Mouse (Mus musculus) MEL (cell line): ENCODE results near the gene Vcl. TPM values are rescaled to one million over a fixed set of nuclear protein-coding genes. Genes with fewer than 3 reads are reported as not detected.

Experiments
- DNase-seq: peaks from one replicate; pipeline ENCODE4 v3.0.0; 2011; ENCODE audit warnings: low read depth, low spot score
- H3K27ac ChIP-seq: 2 replicates; pipeline ENCODE4 v1.5.1; 2012; ENCODE audit warnings: low read depth, mild to moderate bottlenecking, control low read depth, low read length, moderate library complexity; ENCODE audit not compliant: control insufficient read depth
- H3K27me3 ChIP-seq, 2 experiments: fragments of 150-350 bp in 1 of 2; sonication (generic) in 1 of 2; 2 replicates each; pipeline ENCODE4 v1.6.1; 2012; ENCODE audit warnings: low read length in 2 of 2, mild to moderate bottlenecking in 2 of 2, improper control_type of control experiment in 1 of 2, moderate library complexity in 1 of 2; ENCODE audit not compliant: insufficient read depth in 2 of 2, control insufficient read depth in 1 of 2
- H3K36me3 ChIP-seq, 2 experiments: 2 replicates each; pipeline ENCODE4 v1.6.1; 2012 to 2014; ENCODE audit warnings: low read length in 2 of 2, improper control_type of control experiment in 1 of 2, inconsistent platforms in 1 of 2, mild to moderate bottlenecking in 1 of 2; ENCODE audit not compliant: insufficient read depth in 2 of 2, control insufficient read depth in 1 of 2
- H3K4me1 ChIP-seq, 2 experiments: fragments of 150-350 bp in 1 of 2; sonication (generic) in 1 of 2; 2 replicates each; pipeline ENCODE4 v1.6.1; 2012; ENCODE audit warnings: low read length in 2 of 2, improper control_type of control experiment in 1 of 2, mild to moderate bottlenecking in 1 of 2; ENCODE audit not compliant: insufficient read depth in 2 of 2, control insufficient read depth in 1 of 2
- H3K4me3 ChIP-seq, 2 experiments: fragments of 150-350 bp in 1 of 2; sonication (generic) in 1 of 2; 2 replicates each; pipeline ENCODE4 v1.5.1; 2012; ENCODE audit warnings: low read depth in 2 of 2, low read length in 2 of 2, mild to moderate bottlenecking in 2 of 2, moderate library complexity in 2 of 2, control low read depth in 1 of 2, improper control_type of control experiment in 1 of 2; ENCODE audit not compliant: control insufficient read depth in 1 of 2, insufficient read depth in 1 of 2
- H3K79me2 ChIP-seq: 2 replicates; pipeline ENCODE4 v1.6.1; 2012; ENCODE audit warnings: mild to moderate bottlenecking, low read length, moderate library complexity; ENCODE audit not compliant: control insufficient read depth, poor library complexity, insufficient read depth
- H3K9ac ChIP-seq: 2 replicates; pipeline ENCODE4 v1.6.1; 2012; ENCODE audit warnings: low read depth, mild to moderate bottlenecking, control low read depth, low read length, moderate library complexity; ENCODE audit not compliant: control insufficient read depth, poor library complexity, severe bottlenecking
- H3K9me3 ChIP-seq: fragments of 150-350 bp; sonication (generic); replicated peaks from 2 replicates; pipeline ENCODE4 v1.6.1; 2012; ENCODE audit warnings: mild to moderate bottlenecking, low read length, improper control_type of control experiment, moderate library complexity; ENCODE audit not compliant: insufficient read depth
- BHLHE40 ChIP-seq: IDR thresholded peaks from 2 replicates; pipeline ENCODE4 v1.6.1; 2012; ENCODE audit warnings: low read depth, mild to moderate bottlenecking, inconsistent platforms, low read length, improper control_type of control experiment, borderline replicate concordance
- CTCF ChIP-seq, 3 experiments: IDR thresholded peaks in 2 of 3; conservative IDR thresholded peaks in 1 of 3; 2 replicates each; pipeline ENCODE4 v1.5.1; 2011 to 2012; ENCODE audit warnings: low read length in 3 of 3, low read depth in 2 of 3, mild to moderate bottlenecking in 2 of 3, improper control_type of control experiment in 1 of 3, inconsistent platforms in 1 of 3, mixed read lengths in 1 of 3, moderate library complexity in 1 of 3; ENCODE audit not compliant: control insufficient read depth in 1 of 3, insufficient read depth in 1 of 3, poor library complexity in 1 of 3, severe bottlenecking in 1 of 3
- EP300 ChIP-seq, 2 experiments: IDR thresholded peaks; 2 replicates each; pipeline ENCODE4 v1.6.1; 2011; ENCODE audit warnings: improper control_type of control experiment in 2 of 2, low read length in 2 of 2, low read depth in 1 of 2, mild to moderate bottlenecking in 1 of 2
- ETS1 ChIP-seq: IDR thresholded peaks from 2 replicates; pipeline ENCODE4 v1.6.1; 2012; ENCODE audit warnings: low read depth, mild to moderate bottlenecking, inconsistent platforms, low read length, improper control_type of control experiment, moderate library complexity
- GABPA ChIP-seq: IDR thresholded peaks from 2 replicates; pipeline ENCODE4 v1.6.1; 2012; ENCODE audit warnings: low read depth, mild to moderate bottlenecking, inconsistent platforms, low read length, improper control_type of control experiment, moderate library complexity
- GATA1 ChIP-seq: IDR thresholded peaks from 2 replicates; pipeline ENCODE4 v1.6.1; 2011; ENCODE audit warnings: low read depth, low read length, improper control_type of control experiment
- HCFC1 ChIP-seq: IDR thresholded peaks from 2 replicates; pipeline ENCODE4 v1.6.1; 2012; ENCODE audit warnings: low read depth, mild to moderate bottlenecking, inconsistent platforms, low read length, improper control_type of control experiment, moderate library complexity
- JUND ChIP-seq: IDR thresholded peaks from 2 replicates; pipeline ENCODE4 v1.6.1; 2011; ENCODE audit warnings: low read depth, mild to moderate bottlenecking, improper control_type of control experiment, low read length
- MAFK ChIP-seq: IDR thresholded peaks from 2 replicates; pipeline ENCODE4 v1.6.1; 2011; ENCODE audit warnings: low read depth, mild to moderate bottlenecking, low read length, improper control_type of control experiment, borderline replicate concordance
- MEF2A ChIP-seq: IDR thresholded peaks from 2 replicates; pipeline ENCODE4 v1.6.1; 2014; ENCODE audit warnings: low read depth, mild to moderate bottlenecking, inconsistent platforms, low read length, improper control_type of control experiment; ENCODE audit not compliant: poor library complexity, insufficient replicate concordance, severe bottlenecking; ENCODE audit errors: extremely low read depth
- MXI1 ChIP-seq: IDR thresholded peaks from 2 replicates; pipeline ENCODE4 v1.6.1; 2011; ENCODE audit warnings: mild to moderate bottlenecking, low read depth, low read length, improper control_type of control experiment
- MYB ChIP-seq: IDR thresholded peaks from 2 replicates; pipeline ENCODE4 v1.6.1; 2011; ENCODE audit warnings: mild to moderate bottlenecking, low read depth, low read length, improper control_type of control experiment
- MYC ChIP-seq: IDR thresholded peaks from 2 replicates; pipeline ENCODE4 v1.6.1; 2011; ENCODE audit warnings: low read depth, mild to moderate bottlenecking, low read length, improper control_type of control experiment, moderate library complexity
- NELFE ChIP-seq: IDR thresholded peaks from 2 replicates; pipeline ENCODE4 v1.6.1; 2011; ENCODE audit warnings: low read depth, low read length, improper control_type of control experiment
- NRF1 ChIP-seq: IDR thresholded peaks from 2 replicates; pipeline ENCODE4 v1.6.1; 2014; ENCODE audit warnings: low read depth, mild to moderate bottlenecking, inconsistent platforms, low read length, improper control_type of control experiment, moderate library complexity; ENCODE audit not compliant: poor library complexity, insufficient read depth, severe bottlenecking
- POLR2A ChIP-seq, 2 experiments: IDR thresholded peaks; 2 replicates each; pipeline ENCODE4 v1.6.1; 2011 to 2012; ENCODE audit warnings: low read length in 2 of 2, mild to moderate bottlenecking in 2 of 2, control low read depth in 1 of 2, improper control_type of control experiment in 1 of 2, low read depth in 1 of 2, moderate library complexity in 1 of 2; ENCODE audit not compliant: control insufficient read depth in 1 of 2, insufficient read depth in 1 of 2, poor library complexity in 1 of 2
- POLR2AphosphoS2 ChIP-seq: IDR thresholded peaks from 2 replicates; pipeline ENCODE4 v1.6.1; 2011; ENCODE audit warnings: low read length, improper control_type of control experiment
- POLR2AphosphoS5 ChIP-seq: IDR thresholded peaks from 2 replicates; pipeline ENCODE4 v1.6.1; 2012; ENCODE audit warnings: low read depth, borderline replicate concordance, mild to moderate bottlenecking, inconsistent platforms, low read length, moderate library complexity, mixed read lengths
- RAD21 ChIP-seq: IDR thresholded peaks from 2 replicates; pipeline ENCODE4 v1.6.1; 2011; ENCODE audit warnings: mild to moderate bottlenecking, low read depth, low read length, improper control_type of control experiment
- RCOR1 ChIP-seq: IDR thresholded peaks from 2 replicates; pipeline ENCODE4 v1.6.1; 2012; ENCODE audit warnings: low read depth, mild to moderate bottlenecking, inconsistent platforms, low read length, improper control_type of control experiment
- SIN3A ChIP-seq: IDR thresholded peaks from 2 replicates; pipeline ENCODE4 v1.6.1; 2012; ENCODE audit warnings: low read length, improper control_type of control experiment, inconsistent platforms
- SMC3 ChIP-seq: IDR thresholded peaks from 2 replicates; pipeline ENCODE4 v1.6.1; 2011; ENCODE audit warnings: low read depth, low read length, improper control_type of control experiment
- TAL1 ChIP-seq: IDR thresholded peaks from 2 replicates; pipeline ENCODE4 v1.6.1; 2012; ENCODE audit warnings: mild to moderate bottlenecking, inconsistent platforms, low read length, moderate library complexity, mixed read lengths
- TCF12 ChIP-seq: IDR thresholded peaks from 2 replicates; pipeline ENCODE4 v1.6.1; 2014; ENCODE audit warnings: low read depth, mild to moderate bottlenecking, inconsistent platforms, low read length, improper control_type of control experiment, moderate library complexity
- UBTF ChIP-seq: IDR thresholded peaks from 2 replicates; pipeline ENCODE4 v1.6.1; 2012; ENCODE audit warnings: low read depth, mild to moderate bottlenecking, inconsistent platforms, low read length, improper control_type of control experiment, moderate library complexity, borderline replicate concordance; ENCODE audit not compliant: insufficient read depth
- USF2 ChIP-seq, 2 experiments: IDR thresholded peaks; 2 replicates each; pipeline ENCODE4 v1.6.1; 2011 to 2012; ENCODE audit warnings: improper control_type of control experiment in 2 of 2, low read length in 2 of 2, borderline replicate concordance in 1 of 2, inconsistent platforms in 1 of 2, low read depth in 1 of 2, mild to moderate bottlenecking in 1 of 2; ENCODE audit not compliant: insufficient read depth in 1 of 2
- ZC3H11A ChIP-seq: IDR thresholded peaks from 2 replicates; pipeline ENCODE4 v1.6.1; 2012; ENCODE audit warnings: low read depth, mild to moderate bottlenecking, inconsistent platforms, low read length, improper control_type of control experiment
- ZKSCAN1 ChIP-seq: IDR thresholded peaks from 2 replicates; pipeline ENCODE4 v1.6.1; 2012; ENCODE audit warnings: low read depth, mild to moderate bottlenecking, inconsistent platforms, low read length, improper control_type of control experiment, moderate library complexity
- ZMIZ1 ChIP-seq: IDR thresholded peaks from 2 replicates; pipeline ENCODE4 v1.6.1; 2012; ENCODE audit warnings: low read depth, mild to moderate bottlenecking, inconsistent platforms, low read length, improper control_type of control experiment, moderate library complexity
- polyA plus RNA-seq, 2 experiments: library from polyadenylated mRNA; stranded (reverse) in 1 of 2; unstranded in 1 of 2; fragments of >175 nt in 1 of 2; fragments of >200 nt in 1 of 2; gene quantifications; 2 replicates each; pipeline versions ENCODE4 v1.2.1 to v1.2.4; 2012; ENCODE audit warnings: low replicate concordance in 2 of 2, low read depth in 1 of 2; ENCODE audit not compliant: insufficient read length in 2 of 2, insufficient read depth in 1 of 2, missing spikeins in 1 of 2
- total RNA-seq: library from RNA; depleted of rRNA; stranded (reverse); fragments of 300-350 nt; gene quantifications from 2 replicates; pipeline ENCODE4 v1.2.3, GENCODE M21; 2012

Vcl gene
- total and polyA plus RNA-seq, 3 experiments, result 11.7 to 30.3 TPM; not detected in 1

DNA sequence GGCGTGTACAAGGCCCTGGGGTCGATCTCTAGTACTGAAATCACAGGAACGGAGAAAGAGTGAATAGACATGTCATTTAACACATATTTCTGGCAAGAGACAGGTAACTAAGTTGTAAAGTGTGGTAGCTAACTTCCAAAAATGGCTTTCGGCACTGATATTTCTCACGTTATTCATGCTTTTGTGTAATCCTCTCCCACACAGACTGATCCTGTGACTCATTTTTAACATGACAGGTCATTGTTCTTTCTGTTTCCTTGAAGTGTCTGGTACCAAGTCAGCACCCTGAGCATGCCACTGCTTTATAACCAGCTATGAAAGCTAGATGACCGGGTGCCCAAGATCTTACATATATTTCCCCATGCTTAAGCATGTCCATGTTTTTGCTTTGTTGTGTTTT is 26.1 kb upstream of the Vcl start:
- no peaks in the 10 kb centered on the region for H3K79me2 ChIP-seq
- no peak overlapping the region for H3K27ac ChIP-seq
- H3K9me3 ChIP-seq, result no peaks in the 10 kb centered on the region
- no peaks in the 10 kb centered on the region for H3K4me1 ChIP-seq
- no peak for TF ChIP-seq ZC3H11A
- TF ChIP-seq POLR2AphosphoS5, result no peak
- no peak for TF ChIP-seq MYB
- TF ChIP-seq EP300 (IDR thresholded peaks at IDR 0.05; ENCODE audit: low read depth in 1 of 2, low read length in 2 of 2), result no peak
- no peak for TF ChIP-seq TCF12
- no peaks in the 10 kb centered on the region for H3K36me3 ChIP-seq
- H3K4me3 ChIP-seq, result no peak overlapping the region
- H3K27me3 ChIP-seq, result peaks cover 0 to 4% of the 10 kb centered on the region in 2 experiments; a peak in 1 of 4 replicates
- H3K9ac ChIP-seq, result no peak overlapping the region
- no peak for DNase-seq

DNA sequence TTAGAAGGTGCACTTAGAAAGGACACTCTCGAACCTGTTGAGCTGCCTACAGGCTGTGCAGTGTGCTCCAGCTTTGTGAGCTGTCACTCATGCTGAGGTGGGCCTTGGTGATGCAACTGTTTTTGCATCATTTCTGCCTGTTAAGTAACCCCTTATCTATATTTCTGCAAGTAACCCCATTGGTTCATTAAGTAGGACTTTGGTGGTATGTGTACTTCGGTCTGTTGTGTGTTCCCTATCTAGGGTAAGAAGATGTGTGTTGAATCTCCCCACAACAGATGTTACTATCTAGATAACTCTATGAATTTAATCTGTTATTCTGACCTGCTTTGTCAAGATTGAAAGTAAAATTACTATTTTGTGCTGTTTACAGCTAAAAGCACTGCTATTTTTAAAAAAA is 17.4 kb upstream of the Vcl start:
- Histone ChIP-seq H3K9ac (peak overlapping the region; percentile 73), H3K4me3 (peak overlapping the region; percentile 32 to 43; a peak in 3 of 4 replicates), H3K27ac (peak overlapping the region; percentile 88), H3K79me2 (no peaks in the 10 kb centered on the region), H3K27me3 (no peaks in the 10 kb centered on the region), H3K9me3 (no peaks in the 10 kb centered on the region), H3K4me1 (peaks cover 13 to 34% of the 10 kb centered on the region in 2 experiments), H3K36me3 (peaks cover 0 to 37% of the 10 kb centered on the region in 2 experiments; a peak in 2 of 4 replicates)
- DNase-seq, result peak; percentile 88
- TF ChIP-seq NRF1 (no peak), ZMIZ1 (no peak), GATA1 (peak; percentile 92), USF2 (IDR thresholded peaks at IDR 0.05; ENCODE audit: borderline replicate concordance in 1 of 2, insufficient read depth in 1 of 2, low read depth in 1 of 2, low read length in 2 of 2) (no peak), RCOR1 (peak; percentile 91), UBTF (no peak), MAFK (no peak), ZC3H11A (no peak), MYC (no peak), MXI1 (no peak), ETS1 (peak; percentile 95), ZKSCAN1 (no peak), POLR2A (IDR thresholded peaks at IDR 0.05; ENCODE audit: control insufficient read depth in 1 of 2, insufficient read depth in 1 of 2, low read depth in 1 of 2, low read length in 2 of 2, poor library complexity in 1 of 2) (0 out of 4 replicates have a peak, but pooled peaks of 1 of the 2 experiments have one; percentile 23), CTCF (IDR thresholded peaks at IDR 0.05 in 2 of 3, conservative IDR thresholded peaks at IDR 0.05 in 1 of 3; ENCODE audit: control insufficient read depth in 1 of 3, insufficient read depth in 1 of 3, low read depth in 2 of 3, low read length in 3 of 3, poor library complexity in 1 of 3, severe bottlenecking in 1 of 3) (no peak), JUND (no peak), RAD21 (no peak), MYB (no peak; the same call in 1 of the 2 replicates), MEF2A (no peak), TAL1 (peak; percentile 78), EP300 (IDR thresholded peaks at IDR 0.05; ENCODE audit: low read depth in 1 of 2, low read length in 2 of 2) (peak; percentile 81 to 89), SMC3 (no peak), POLR2AphosphoS2 (no peak), TCF12 (peak; percentile 93), GABPA (no peak), NELFE (no peak), SIN3A (no peak; the same call in none of the 2 replicates), BHLHE40 (no peak; the same call in 1 of the 2 replicates), HCFC1 (peak; percentile 38; the same call in 1 of the 2 replicates)
